Mouse (Mus musculus) testis, adult 2 months (tissue): ENCODE measurements around the gene Gjb6. TPM values are rescaled to one million over a fixed set of nuclear protein-coding genes. Genes with fewer than 3 reads are reported as not detected.
A peak's percentile ranks its signal among the peaks of the same experiment; 100 is the strongest.

Experiments used
- H3K27ac ChIP-seq: fragments of 200-500 bp; 2 replicates; pipeline ENCODE4 v1.5.1; 2012; ENCODE audit warnings: low read depth, low read length; ENCODE audit not compliant: control insufficient read depth, insufficient read depth
- H3K27me3 ChIP-seq: fragments of 200-500 bp; 2 replicates; pipeline ENCODE4 v1.6.1; 2012; ENCODE audit warnings: mild to moderate bottlenecking, low read length, moderate library complexity; ENCODE audit not compliant: control insufficient read depth, insufficient read depth
- H3K36me3 ChIP-seq: fragments of 200-500 bp; 2 replicates; pipeline ENCODE4 v1.6.1; 2012; ENCODE audit warnings: mild to moderate bottlenecking, low read length; ENCODE audit not compliant: control insufficient read depth, insufficient read depth
- H3K4me1 ChIP-seq: fragments of 200-500 bp; 2 replicates; pipeline ENCODE4 v1.6.1; 2012; ENCODE audit warnings: low read length; ENCODE audit not compliant: control insufficient read depth, insufficient read depth
- H3K4me3 ChIP-seq: fragments of 200-500 bp; 2 replicates; pipeline ENCODE4 v1.5.1; 2012; ENCODE audit warnings: low read depth, mild to moderate bottlenecking, low read length, moderate library complexity, mixed read lengths; ENCODE audit not compliant: control insufficient read depth
- CTCF ChIP-seq: fragments of 200-500 bp; IDR thresholded peaks from 2 replicates; pipeline ENCODE4 v1.5.1; 2012; ENCODE audit warnings: low read depth, mild to moderate bottlenecking, inconsistent platforms, low read length, moderate library complexity; ENCODE audit not compliant: control insufficient read depth, insufficient read depth, insufficient replicate concordance
- POLR2A ChIP-seq: fragments of 200-500 bp; IDR thresholded peaks from 2 replicates; pipeline ENCODE4 v1.6.1; 2012; ENCODE audit warnings: low read depth, mild to moderate bottlenecking, inconsistent platforms, low read length, moderate library complexity; ENCODE audit not compliant: control insufficient read depth
- polyA plus RNA-seq: library from polyadenylated mRNA; depleted of rRNA; stranded (reverse); fragments of >200 nt; gene quantifications from 2 replicates; pipeline ENCODE4 v1.2.3, GENCODE M21; 2012

Gene Gjb6
- polyA plus RNA-seq, 1 experiment = not detected

DNA sequence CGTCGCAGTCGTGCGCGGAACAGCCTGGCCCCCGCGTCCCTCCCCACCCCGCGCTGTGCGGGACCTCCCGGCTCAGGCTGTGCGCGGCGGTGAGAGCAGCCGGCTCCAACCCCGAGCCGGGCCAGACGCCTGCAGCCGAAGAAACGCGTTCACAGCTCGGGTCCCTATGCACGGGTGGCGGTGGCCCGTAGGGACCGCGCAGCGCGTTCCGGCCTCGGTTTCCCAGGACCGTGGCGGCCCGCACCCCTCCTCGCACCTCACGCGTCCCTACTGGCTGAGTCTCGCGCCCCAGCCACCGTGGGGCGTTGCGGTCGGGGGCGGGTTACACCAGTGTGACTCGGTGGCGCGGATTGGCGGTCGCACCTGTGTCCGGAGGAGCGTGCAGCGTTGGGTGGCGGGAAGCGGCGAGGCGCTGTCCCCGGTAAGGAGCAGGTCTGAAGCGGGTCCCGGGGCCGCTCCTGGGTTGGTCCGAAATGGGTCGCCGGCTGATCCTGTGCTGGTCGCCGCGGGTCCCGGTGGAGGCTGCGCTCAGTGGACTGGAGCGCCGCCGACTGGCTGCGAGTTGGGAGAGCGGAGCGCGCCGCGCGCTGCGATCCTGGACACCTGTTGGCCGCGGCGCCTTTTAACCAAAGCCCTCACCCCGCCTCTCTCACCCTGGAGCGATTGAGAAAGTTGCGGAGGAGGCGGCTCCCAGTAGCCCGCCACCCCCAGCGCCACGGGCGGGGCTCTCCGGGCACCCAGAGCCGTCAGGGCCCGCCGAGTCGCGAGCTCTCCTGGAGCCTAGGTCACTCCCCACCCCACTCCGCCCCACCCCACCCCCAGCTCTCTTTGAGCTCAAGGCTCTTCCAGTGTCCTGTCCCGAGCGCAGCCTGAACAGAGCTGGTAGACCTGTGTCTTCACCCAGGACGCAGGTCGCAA lies 29.0 kb downstream of the Gjb6 start, which contains the start of gene Gjb2:
Gene Gjb2, minus strand, starts transcription at position 597 of the 918 bp plus-strand sequence.
- Histone ChIP-seq H3K27ac (no peak within 1 kb of the TSS), H3K4me1 (peaks cover 9% of the 10 kb centered on the region), H3K36me3 (no peaks in the 10 kb centered on the region), H3K4me3 (peak within 1 kb of the TSS; percentile 71), H3K27me3 (no peaks in the 10 kb centered on the region; the same call in 1 of the 2 replicates)
- no peak for TF ChIP-seq CTCF
- TF ChIP-seq POLR2A = no peak

DNA sequence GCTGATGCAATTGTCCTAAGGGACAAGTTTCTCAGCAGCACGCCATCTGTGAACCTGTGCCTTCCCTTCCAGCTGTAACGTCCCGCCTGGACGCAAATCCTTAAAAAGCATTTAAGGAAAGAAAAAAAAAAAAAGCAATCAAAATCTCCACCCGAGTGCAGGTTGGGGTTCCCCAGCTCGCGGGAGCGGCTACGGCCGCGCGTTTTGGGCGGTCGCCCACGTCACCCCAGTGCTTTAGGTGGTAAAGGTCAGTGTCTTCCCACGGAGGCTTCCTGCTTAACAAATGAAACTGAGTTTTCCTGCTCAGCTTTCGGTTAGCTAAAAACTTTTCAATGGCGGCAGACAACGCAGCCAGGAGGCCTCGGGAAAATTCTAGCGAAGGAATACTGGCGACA lies 29.7 kb downstream of the Gjb6 start:
- Histone ChIP-seq H3K27me3 (no peaks in the 10 kb centered on the region; the same call in 1 of the 2 replicates), H3K36me3 (no peaks in the 10 kb centered on the region), H3K4me1 (peaks cover 9% of the 10 kb centered on the region), H3K4me3 (peak overlapping the region; percentile 71), H3K27ac (no peak overlapping the region)
- TF ChIP-seq POLR2A (no peak), CTCF (no peak)

- Histone ChIP-seq H3K4me3 (no peak overlapping the region), H3K27me3 (no peaks in the 10 kb centered on the region; the same call in 1 of the 2 replicates), H3K27ac (no peak overlapping the region), H3K36me3 (no peaks in the 10 kb centered on the region), H3K4me1 (peaks cover 9% of the 10 kb centered on the region)
- TF ChIP-seq CTCF = no peak
- TF ChIP-seq POLR2A = no peak
These were observed 30.3 kb downstream of the Gjb6 start for GRCm38 (mm10) chr14:57103121-57103520.

DNA sequence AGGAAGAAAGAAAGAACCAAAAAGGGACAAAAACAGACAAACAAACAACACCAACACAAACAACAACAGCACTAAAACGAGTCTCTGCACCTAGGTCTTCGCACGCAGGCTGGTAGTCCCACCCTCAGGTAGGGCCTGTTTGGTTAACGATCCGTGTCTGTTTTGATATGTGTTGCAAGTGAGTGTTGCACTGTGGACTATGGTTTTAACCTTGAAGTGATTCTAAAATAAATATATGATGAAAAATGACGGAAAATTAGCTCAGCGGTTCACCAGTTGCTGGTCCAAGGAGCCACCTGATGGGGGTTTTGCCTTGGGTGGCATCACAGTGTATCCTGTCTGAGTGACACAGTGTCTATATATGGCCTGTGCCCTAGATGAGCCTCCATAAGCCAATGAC lies 31.8 kb downstream of the Gjb6 start:
- H3K4me1 ChIP-seq = peaks cover 9% of the 10 kb centered on the region
- no peak overlapping the region for H3K4me3 ChIP-seq
- no peaks in the 10 kb centered on the region; the same call in 1 of the 2 replicates for H3K27me3 ChIP-seq
- TF ChIP-seq POLR2A = no peak
- TF ChIP-seq CTCF = no peak
- H3K27ac ChIP-seq = no peak overlapping the region
- no peaks in the 10 kb centered on the region for H3K36me3 ChIP-seq

- Histone ChIP-seq H3K27ac (no peak overlapping the region), H3K36me3 (no peaks in the 10 kb centered on the region), H3K27me3 (no peaks in the 10 kb centered on the region), H3K4me3 (no peak overlapping the region), H3K4me1 (no peaks in the 10 kb centered on the region)
- TF ChIP-seq CTCF = no peak
- TF ChIP-seq POLR2A = no peak
These were observed 37.6 kb downstream of the Gjb6 start for GRCm38 (mm10) chr14:57095855-57096254.

GRCm38 (mm10) chr14:57093029-57093428 lies 40.4 kb downstream of the Gjb6 start:
- peak; percentile 88; the same call in 1 of the 2 replicates for TF ChIP-seq CTCF
- no peak for TF ChIP-seq POLR2A
- Histone ChIP-seq H3K27ac (no peak overlapping the region), H3K27me3 (no peaks in the 10 kb centered on the region), H3K4me1 (peaks cover 2% of the 10 kb centered on the region; the same call in 1 of the 2 replicates), H3K4me3 (no peak overlapping the region), H3K36me3 (no peaks in the 10 kb centered on the region)

- H3K36me3 ChIP-seq = no peaks in the 10 kb centered on the region
- H3K4me3 ChIP-seq = no peak overlapping the region
- H3K27me3 ChIP-seq = no peaks in the 10 kb centered on the region
- TF ChIP-seq CTCF (no peak), POLR2A (no peak)
- no peak overlapping the region for H3K27ac ChIP-seq
- H3K4me1 ChIP-seq = peaks cover 2% of the 10 kb centered on the region; the same call in 1 of the 2 replicates
These were observed 43.4 kb downstream of the Gjb6 start for GRCm38 (mm10) chr14:57090001-57090400.
